Mouse (Mus musculus) telencephalon, adult 2 months (tissue): ENCODE data around the gene Vps13d.

Source experiments
- DNase-seq: peaks from one replicate; pipeline ENCODE4 v3.0.0-alpha.2; 2011; ENCODE audit warnings: low read depth, low spot score

Gene Vps13d

DNA sequence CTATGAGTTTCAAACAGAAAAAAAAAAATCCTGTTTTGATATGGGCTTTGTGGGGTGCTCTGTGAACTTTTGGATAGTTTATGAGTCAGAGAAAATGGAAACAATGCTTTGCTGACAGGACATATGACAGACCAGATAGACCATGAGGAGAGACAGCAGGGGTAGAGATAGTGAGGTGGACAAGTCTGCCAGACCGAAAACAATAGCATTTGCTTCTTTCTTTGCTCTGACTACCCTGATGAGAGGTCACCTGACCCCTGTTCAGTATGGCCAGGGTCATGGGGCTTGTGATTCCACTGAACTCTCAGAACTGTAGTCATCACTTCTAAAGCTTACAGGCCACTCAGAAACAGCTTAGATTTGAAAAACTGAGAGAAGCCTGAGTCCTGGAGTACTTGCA is 217.7 kb downstream of the Vps13d start:
- no peak for DNase-seq

GRCm38 (mm10) chr4:144975505-144975904 is 219.3 kb downstream of the Vps13d start:
- DNase-seq, result no peak

DNA sequence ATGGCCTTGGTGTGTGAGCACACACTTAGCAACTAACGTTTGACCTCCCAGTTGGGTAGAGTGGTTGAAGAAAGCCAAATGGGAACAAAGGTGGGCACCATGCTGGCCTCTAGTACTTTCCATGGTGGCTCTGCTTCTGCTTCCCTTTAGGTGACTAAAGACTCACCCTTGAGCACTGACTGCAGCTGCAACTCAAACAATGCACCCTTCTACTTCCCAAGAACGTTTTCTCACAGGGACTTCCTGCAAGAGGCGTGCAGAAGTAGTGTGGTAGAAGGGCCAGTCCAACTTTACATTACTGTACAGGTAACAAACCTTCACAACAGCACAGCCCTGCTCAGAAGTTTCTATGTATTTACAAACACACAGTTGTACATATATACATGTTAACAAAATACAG is 220.3 kb downstream of the Vps13d start:
- DNase-seq, result no peak

DNA sequence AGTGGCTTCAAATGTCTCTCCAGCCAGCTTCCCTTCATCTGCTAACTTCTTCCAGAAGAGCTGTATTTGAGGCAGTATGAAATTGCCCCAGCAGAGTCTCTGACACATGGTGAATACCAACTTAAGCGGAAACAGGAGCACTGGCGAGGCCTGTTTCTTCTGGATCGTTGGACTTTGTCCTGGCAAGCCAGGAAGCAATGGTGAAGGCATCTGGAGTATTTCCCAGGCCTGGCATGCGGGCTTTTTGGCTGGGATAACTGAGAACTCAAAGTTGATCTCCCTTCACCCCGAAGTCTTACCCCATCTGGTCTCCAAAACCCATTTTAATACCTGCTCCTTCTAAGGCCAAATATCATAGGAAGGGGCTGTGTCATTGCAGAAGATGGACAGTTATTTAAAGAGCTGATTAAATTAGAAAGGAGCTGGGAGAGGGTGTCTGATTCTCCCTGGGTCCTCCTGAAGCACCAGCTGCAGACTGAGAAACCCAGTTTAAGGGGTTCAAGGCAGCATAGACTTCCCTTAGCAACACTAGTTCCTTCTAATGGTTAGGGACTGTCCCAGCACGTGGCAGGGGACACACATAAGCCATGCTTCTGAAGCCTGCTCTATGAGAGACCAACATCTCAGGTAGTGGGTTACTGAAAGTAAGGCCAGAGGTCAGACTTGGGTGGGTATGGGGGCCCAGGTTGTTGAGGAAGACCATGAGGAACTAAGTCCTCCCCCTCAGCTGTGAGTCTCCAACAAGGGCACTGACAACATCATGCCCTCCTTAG is 221.7 kb downstream of the Vps13d start:
- DNase-seq, result no peak

GRCm38 (mm10) chr4:144971048-144971447 is 223.8 kb downstream of the Vps13d start:
- DNase-seq, result no peak

DNA sequence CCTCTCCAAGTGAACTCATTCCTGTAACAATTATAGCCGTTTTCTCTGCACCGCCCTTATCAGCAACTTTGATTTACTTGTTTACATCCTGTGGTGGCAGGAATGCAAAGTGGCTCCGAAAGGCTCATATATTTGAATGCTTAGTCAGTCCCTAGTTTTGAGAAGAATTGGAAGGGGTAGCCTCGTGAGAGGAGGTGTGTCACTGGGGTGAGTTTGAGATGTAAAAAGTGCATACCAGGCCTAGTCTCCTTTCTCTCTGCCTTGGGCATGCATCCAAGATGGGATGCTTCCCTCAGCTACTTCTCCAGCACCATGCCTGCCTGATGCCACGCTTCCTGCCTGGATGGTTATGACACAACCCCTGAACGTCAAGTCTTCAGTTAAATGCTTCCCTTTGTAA is 225.8 kb downstream of the Vps13d start:
- no peak for DNase-seq

GRCm38 (mm10) chr4:144968371-144968770 is 226.4 kb downstream of the Vps13d start:
- no peak for DNase-seq

- DNase-seq, result no peak
These were observed 229.6 kb downstream of the Vps13d start for GRCm38 (mm10) chr4:144965255-144965654.

- no peak for DNase-seq
These were observed 233.1 kb downstream of the Vps13d start for GRCm38 (mm10) chr4:144961696-144962095.

DNA sequence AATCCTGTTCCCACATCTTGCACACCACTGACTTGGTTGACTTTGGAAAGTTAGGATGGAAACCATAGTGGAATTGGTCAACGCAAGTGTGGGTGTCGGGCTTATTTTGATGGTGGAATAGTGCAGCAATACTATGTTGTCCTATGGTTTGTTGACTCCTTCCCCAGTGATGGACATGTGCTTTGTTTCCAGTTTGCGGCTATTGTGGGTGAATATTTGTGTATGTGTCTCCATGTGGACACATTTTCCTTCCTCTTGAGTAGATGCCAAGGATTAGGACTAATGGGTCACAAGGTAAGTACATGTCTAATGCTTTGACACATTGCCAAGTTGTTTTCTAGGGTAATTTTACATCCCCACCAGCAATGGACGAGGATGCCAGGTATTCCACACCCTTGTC is 233.6 kb downstream of the Vps13d start:
- no peak for DNase-seq

- DNase-seq, result no peak
These were observed 234.5 kb downstream of the Vps13d start for GRCm38 (mm10) chr4:144960188-144960904.

GRCm38 (mm10) chr4:144957721-144958120 is 237.1 kb downstream of the Vps13d start:
- DNase-seq, result no peak

- no peak for DNase-seq
These were observed 237.6 kb downstream of the Vps13d start for GRCm38 (mm10) chr4:144957186-144957585.

DNA sequence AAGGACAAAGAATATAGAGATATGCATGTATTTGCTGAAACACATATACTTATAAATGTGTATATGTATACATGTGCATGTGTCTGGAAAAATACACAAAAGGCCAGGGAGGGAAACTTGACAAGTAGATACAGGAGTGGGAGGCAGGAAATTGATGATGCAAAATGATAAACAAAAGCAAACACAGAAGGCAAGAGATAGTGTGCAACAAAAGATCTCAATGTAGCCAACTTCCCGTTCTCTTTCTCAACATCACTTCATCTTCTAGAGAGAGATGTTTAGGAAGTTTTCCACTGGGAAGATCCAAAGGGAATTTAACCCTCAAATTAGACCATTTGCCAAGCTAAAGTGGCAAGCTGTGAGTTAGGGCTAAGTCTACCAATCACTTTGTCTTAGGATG is 238.5 kb downstream of the Vps13d start:
- DNase-seq, result no peak

GRCm38 (mm10) chr4:144955863-144956262 is 238.9 kb downstream of the Vps13d start:
- DNase-seq, result no peak

- DNase-seq, result no peak
These were observed 241.4 kb downstream of the Vps13d start for GRCm38 (mm10) chr4:144953421-144953820.

DNA sequence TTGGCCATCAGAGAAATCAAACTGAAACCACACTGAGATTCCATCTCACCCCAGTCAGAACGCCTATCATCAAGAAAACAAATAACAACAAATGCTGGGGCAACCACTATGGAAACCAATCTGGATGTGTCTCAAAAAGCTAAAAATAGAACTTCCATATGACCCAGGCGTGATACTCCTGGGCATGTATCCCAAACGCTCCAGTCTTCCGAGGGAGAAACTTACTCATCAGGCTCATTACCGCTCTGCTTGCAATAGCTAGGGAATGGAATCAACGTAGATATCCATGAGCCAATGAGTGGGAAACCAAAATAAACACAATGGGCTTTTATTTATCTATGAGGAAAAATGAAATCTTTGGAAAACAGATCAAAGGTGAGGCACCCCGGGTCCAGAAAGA is 242.9 kb downstream of the Vps13d start:
- DNase-seq, result no peak

DNA sequence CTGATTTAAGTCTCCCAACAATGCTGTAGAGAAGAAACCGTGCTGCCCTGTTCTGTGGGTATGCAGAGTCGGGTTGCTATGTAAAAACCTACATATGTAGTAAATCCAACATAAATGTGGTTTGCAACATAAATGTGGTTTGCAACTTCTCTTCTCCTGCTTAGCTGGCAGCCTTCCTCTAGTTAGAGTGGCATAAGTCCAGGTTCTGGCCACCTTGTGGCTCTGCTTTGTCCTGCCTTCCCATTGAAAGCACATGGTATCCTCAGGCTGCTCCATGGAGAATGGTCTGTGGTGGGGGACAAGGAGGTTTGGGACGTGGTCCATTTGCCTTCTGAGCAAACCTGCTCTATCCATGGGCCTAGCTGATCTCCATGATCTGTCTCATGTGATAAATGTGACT is 243.9 kb downstream of the Vps13d start:
- no peak for DNase-seq

DNA sequence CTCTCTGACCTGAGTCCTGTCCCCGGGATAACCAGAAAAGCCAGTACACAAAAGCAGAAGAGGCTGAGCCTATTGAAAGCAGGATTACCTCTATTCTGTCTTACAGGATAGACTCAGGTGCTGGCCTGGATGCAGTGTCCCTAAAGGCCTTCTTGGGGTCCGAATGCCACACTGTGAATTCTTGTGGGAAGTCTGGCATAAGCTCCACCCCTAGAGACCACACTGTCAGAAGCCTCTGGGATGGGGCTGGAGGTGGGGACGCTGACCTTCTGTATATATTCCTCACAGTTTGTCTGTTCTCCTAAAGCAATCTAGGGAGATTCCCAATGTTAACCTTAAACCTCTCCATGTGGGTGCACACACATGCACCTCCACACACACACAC is 244.5 kb downstream of the Vps13d start:
- no peak for DNase-seq

DNA sequence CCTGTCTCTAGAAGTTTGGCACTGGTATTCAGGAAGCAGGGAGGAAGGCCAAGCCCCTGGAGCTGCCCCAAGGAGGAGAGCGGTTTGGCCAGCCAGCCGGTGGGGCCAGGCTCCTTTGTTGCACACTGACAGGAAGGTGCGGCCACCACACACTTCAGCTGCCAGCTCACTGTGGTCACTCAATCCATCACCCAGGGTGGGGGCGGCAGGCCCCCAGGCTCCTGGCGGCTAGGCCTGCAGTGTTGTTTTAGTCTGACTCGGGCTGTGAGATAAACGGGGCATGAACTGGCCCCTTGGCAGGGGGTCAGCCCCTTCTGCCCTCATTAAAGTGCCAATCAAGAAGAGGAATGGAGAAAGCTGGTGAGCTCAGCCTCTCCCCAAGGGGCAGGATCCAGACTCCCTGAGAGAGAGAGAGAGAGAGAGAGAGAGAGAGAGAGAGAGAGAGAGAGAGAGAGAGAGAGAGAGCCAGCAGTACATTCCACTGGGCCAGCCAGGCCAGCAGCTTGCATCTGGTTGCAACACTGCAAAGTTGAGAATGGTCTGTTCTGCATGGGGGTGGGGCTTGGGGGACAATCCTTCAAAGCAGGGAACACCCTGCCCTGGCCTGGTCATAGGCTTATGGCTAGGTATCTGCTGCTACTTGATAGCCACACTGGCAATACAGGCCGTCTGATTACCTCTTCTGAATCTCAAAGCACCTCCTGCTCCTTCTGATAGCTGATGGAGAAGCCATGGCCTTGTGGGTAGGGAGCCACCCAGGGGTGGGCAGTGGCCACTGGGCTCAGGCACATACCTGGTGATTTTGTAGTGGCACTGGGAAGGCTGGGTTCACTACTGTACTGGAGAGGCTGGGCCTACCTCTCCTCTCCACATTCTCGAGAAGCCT is 245.1 kb downstream of the Vps13d start:
- no peak for DNase-seq

DNA sequence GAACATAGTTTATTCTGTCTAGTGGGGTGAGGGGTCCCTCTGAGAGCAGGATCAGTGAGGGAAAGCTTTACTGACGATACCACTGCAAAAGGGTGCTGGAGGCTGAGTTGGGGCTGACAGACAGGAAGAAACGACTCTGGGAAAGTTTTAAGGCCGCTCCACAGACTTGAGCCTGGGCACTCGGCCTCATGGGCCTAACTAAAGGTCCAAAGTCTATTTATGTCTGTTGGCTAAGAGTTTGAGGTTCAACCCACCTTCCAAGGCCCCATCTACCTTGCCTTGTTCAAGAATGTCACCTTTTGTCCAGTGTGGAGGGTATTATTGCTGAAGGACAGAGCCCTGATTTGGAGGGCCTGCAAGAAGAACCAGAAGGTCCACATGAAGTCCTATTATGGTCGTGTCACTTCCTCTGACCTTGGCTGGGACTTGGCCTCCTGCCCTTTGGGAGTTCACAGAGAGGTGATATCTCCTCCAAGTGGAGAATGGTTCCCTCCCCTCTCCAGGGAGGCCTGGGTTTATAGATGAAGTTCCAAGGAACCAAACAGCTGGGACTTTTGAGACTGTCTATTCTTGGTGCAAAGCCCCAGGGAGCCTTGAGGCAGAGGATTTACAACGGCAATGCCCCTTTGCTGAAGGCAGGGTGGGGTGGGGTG is 246.9 kb downstream of the Vps13d start:
- no peak for DNase-seq

DNA sequence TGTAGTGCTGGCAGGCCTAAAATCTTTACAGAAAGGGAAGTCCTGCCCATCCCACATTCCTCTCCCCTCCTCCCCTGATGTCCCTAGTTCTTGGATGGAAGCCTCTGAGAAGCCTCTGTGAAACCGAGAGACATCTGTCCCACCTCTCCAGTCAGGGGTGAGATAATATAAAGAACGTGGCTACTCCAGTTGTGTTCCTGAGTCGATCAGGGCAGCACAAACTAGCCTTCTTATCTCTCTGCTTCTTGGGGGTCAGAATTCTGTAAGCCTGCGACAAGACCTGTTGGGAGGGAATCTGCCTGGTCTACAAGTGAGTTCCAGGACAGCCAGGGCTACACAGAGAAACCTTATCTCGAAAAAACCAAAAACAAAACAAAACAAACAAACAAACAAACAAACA is 251.5 kb downstream of the Vps13d start:
- DNase-seq, result no peak
